7 mouse cellular contexts compared by ENCODE assay signal in genomic region chr13:95765017-95765416, GRCm38 (mm10).
DNase-seq lines count a peak whose midpoint lies in the region; ATAC-seq lines count a peak whose summit lies in the region.

No protein-coding gene starts in this region.

- WGBS in embryonic facial prominence, embryonic 10.5 days, result 16% methylated on average over 9 of the region's 9 CpGs
- WGBS in hindbrain, embryonic 10.5 days, result 27% methylated on average over 9 of the region's 9 CpGs
- WGBS in limb, embryonic 12.5 days, result 11% methylated on average over 9 of the region's 9 CpGs
- 26% methylated on average over 9 of the region's 9 CpGs for WGBS in midbrain, embryonic 14.5 days

- peak; percentile 9 for DNase-seq in ZHBTc4 (ENCODE audit: low read depth, low spot score)
- DNase-seq in embryonic facial prominence, embryonic 10.5 days (ENCODE audit: low spot score), result peak; percentile 65
- DNase-seq in hindbrain, embryonic 10.5 days (ENCODE audit: low spot score), result peak; percentile 46
- DNase-seq in midbrain, embryonic 14.5 days, result peak; percentile 54
- DNase-seq in thymus, postnatal 36 days, result peak; percentile 54 to 61
- no peak for DNase-seq in testis, postnatal 10 days (ENCODE audit: low spot score)

- H3K27me3 ChIP-seq in embryonic facial prominence, embryonic 10.5 days (replicated peaks; ENCODE audit: low read depth, poor library complexity, severe bottlenecking), result no peaks in the 10 kb centered on the region
- H3K27me3 ChIP-seq in hindbrain, embryonic 10.5 days (ENCODE audit: insufficient read depth, poor library complexity, severe bottlenecking), result no peaks in the 10 kb centered on the region
- no peaks in the 10 kb centered on the region for H3K27me3 ChIP-seq in limb, embryonic 12.5 days
- no peaks in the 10 kb centered on the region for H3K27me3 ChIP-seq in midbrain, embryonic 14.5 days (ENCODE audit: control insufficient read depth, insufficient read depth, low read length)

- peak overlapping the region; percentile 23; the same call in 1 of the 2 replicates for H3K4me3 ChIP-seq in embryonic facial prominence, embryonic 10.5 days
- H3K4me3 ChIP-seq in hindbrain, embryonic 10.5 days, result no peak overlapping the region
- H3K4me3 ChIP-seq in limb, embryonic 12.5 days (replicated peaks), result no peak overlapping the region
- no peak overlapping the region for H3K4me3 ChIP-seq in midbrain, embryonic 14.5 days (replicated peaks; ENCODE audit: low read depth, low read length)

- H3K4me1 ChIP-seq in embryonic facial prominence, embryonic 10.5 days, result peaks cover 43% of the 10 kb centered on the region
- H3K4me1 ChIP-seq in hindbrain, embryonic 10.5 days (replicated peaks), result peaks cover 35% of the 10 kb centered on the region
- H3K4me1 ChIP-seq in limb, embryonic 12.5 days (replicated peaks), result peaks cover 43% of the 10 kb centered on the region
- H3K4me1 ChIP-seq in midbrain, embryonic 14.5 days (ENCODE audit: control insufficient read depth, insufficient read depth, low read length), result 0 out of 2 replicates have a peak, but pooled peaks cover 9% of the 10 kb centered on the region

- 0 out of 2 replicates have a peak overlapping the region, but pooled peaks have one; percentile 38 for H3K9ac ChIP-seq in limb, embryonic 12.5 days (replicated peaks)
- no peak overlapping the region for H3K9ac ChIP-seq in midbrain, embryonic 14.5 days (replicated peaks; ENCODE audit: low read length)

- peak overlapping the region; percentile 35 for H3K4me2 ChIP-seq in limb, embryonic 12.5 days
- 0 out of 2 replicates have a peak overlapping the region, but pooled peaks have one; percentile 6 for H3K4me2 ChIP-seq in midbrain, embryonic 14.5 days (ENCODE audit: low read length)

- ATAC-seq in limb, embryonic 12.5 days (ENCODE audit: insufficient number of reproducible peaks, insufficient read depth, low FRiP score, low TSS enrichment, low read depth), result no peak; the same call in 1 of the 2 replicates
- no peak for ATAC-seq in midbrain, embryonic 14.5 days (ENCODE audit: low FRiP score, low TSS enrichment)

- H3K9me3 ChIP-seq in embryonic facial prominence, embryonic 10.5 days, result no peaks in the 10 kb centered on the region
- no peaks in the 10 kb centered on the region for H3K9me3 ChIP-seq in hindbrain, embryonic 10.5 days
- no peaks in the 10 kb centered on the region for H3K9me3 ChIP-seq in limb, embryonic 12.5 days
- H3K9me3 ChIP-seq in midbrain, embryonic 14.5 days (ENCODE audit: control insufficient read depth, low read length), result no peaks in the 10 kb centered on the region

- peak overlapping the region; percentile 73 for H3K27ac ChIP-seq in embryonic facial prominence, embryonic 10.5 days (replicated peaks)
- H3K27ac ChIP-seq in hindbrain, embryonic 10.5 days, result peak overlapping the region; percentile 74
- H3K27ac ChIP-seq in limb, embryonic 12.5 days, result 0 out of 2 replicates have a peak overlapping the region, but pooled peaks have one; percentile 18
- H3K27ac ChIP-seq in midbrain, embryonic 14.5 days (replicated peaks; ENCODE audit: low read depth, low read length), result no peak overlapping the region

- H3K36me3 ChIP-seq in embryonic facial prominence, embryonic 10.5 days (replicated peaks), result no peaks in the 10 kb centered on the region; the same call in 1 of the 2 replicates
- no peaks in the 10 kb centered on the region; the same call in 1 of the 2 replicates for H3K36me3 ChIP-seq in hindbrain, embryonic 10.5 days
- no peaks in the 10 kb centered on the region for H3K36me3 ChIP-seq in limb, embryonic 12.5 days
- no peaks in the 10 kb centered on the region for H3K36me3 ChIP-seq in midbrain, embryonic 14.5 days (ENCODE audit: control insufficient read depth, insufficient read depth, low read length)
